Mouse (Mus musculus): ENCODE data around the gene Tsr3.

GRCm38 (mm10) chr17:25239695-25240636, at the start of gene Tsr3, which contains the start of gene Gnptg:
- TF ChIP-seq TAL1 (conservative IDR thresholded peaks at IDR 0.05; ENCODE audit: low read depth, low read length): no peak
- TF ChIP-seq CTCF (IDR thresholded peaks at IDR 0.05; ENCODE audit: low read depth, low read length): no peak
- TF ChIP-seq GATA1 (IDR thresholded peaks at IDR 0.05; ENCODE audit: borderline replicate concordance, low read length): no peak

All from G1E (cell line).